Mouse (Mus musculus) ES-Bruce4 (cell line): ENCODE measurements at regions not wholly inside any gene's neighbourhood (a gene's known extent, or its start where the extent isn't known, plus 50 kb on each side); places are given as distances from the start of the nearest gene placed in this dataset.
A peak's percentile ranks its signal among the peaks of the same experiment; 100 is the strongest.

ENCODE experiments used
- CTCF ChIP-seq: IDR thresholded peaks from one replicate; pipeline ENCODE4 v1.8.1; 2011; ENCODE audit warnings: low read depth, low read length
- EP300 ChIP-seq: IDR thresholded peaks from 2 replicates; pipeline ENCODE4 v1.6.1; 2011; ENCODE audit warnings: low read depth, low read length; ENCODE audit not compliant: insufficient read depth

GRCm38 (mm10) chr6:121560852-121561251 is 74.3 kb upstream of the A2m start:
- TF ChIP-seq CTCF = peak; percentile 14
- TF ChIP-seq EP300 = no peak
